Comparison of ENCODE assay signal across 8 mouse cellular contexts in the genomic region with DNA sequence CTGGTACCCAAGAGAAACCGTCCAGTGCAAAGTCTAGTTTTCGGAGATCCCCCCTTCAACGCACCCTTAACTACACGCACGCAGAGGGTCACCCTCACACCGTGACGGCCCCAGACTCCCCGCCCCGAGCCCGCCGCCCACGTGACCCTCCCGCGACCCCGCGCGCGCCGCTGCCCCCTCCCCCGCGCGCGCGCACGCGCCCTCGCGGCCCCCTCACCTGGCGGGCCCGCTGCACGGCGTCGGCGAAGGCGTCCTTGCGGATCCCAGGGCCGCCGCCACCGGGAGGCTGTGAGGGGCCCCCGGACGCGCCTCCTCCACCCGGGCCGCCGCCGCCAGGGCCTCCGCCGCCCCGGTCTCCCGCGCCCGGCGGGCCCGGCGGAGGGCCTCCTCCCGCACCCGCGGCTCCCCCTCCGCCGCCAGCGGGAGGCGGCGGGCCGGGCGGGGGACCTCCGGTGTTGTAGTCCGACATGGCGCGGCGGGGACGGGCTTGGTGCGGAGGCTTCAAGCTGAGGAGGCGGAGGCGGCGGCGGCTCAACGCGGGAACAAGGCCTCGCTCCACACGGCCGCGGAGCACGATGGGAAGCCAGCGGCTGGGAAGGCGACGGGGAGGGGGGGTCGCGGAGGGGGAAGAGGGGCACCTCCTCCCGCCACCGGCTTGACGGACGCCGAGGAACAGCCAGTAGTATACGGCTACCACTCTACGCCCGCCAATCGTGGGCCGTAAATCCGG. TPM values are rescaled to one million over a fixed set of nuclear protein-coding genes. Genes with fewer than 3 reads are reported as not detected.
DNase-seq lines count a peak whose midpoint lies in the region; ATAC-seq and TF ChIP-seq lines count a peak whose summit lies in the region.

A gene (minus strand): TSS at position 592 of the 730 bp plus-strand sequence.

- H3K27ac ChIP-seq in bone marrow, adult 2 months (ENCODE audit: control insufficient read depth, insufficient read depth, low read depth, low read length, poor library complexity), result peak within 1 kb of the TSS; percentile 89
- H3K27ac ChIP-seq in gastrocnemius, adult 2 months, result peak within 1 kb of the TSS; percentile 90
- H3K27ac ChIP-seq in hindbrain, embryonic 14.5 days, result peak within 1 kb of the TSS; percentile 94
- peak within 1 kb of the TSS; percentile 94 for H3K27ac ChIP-seq in midbrain, embryonic 12.5 days (replicated peaks)
- peak within 1 kb of the TSS; percentile 96 for H3K27ac ChIP-seq in testis, adult 2 months (ENCODE audit: control insufficient read depth, insufficient read depth, low read depth, low read length)

- peaks cover 25% of the 10 kb centered on the region for H3K36me3 ChIP-seq in hindbrain, embryonic 14.5 days (replicated peaks; ENCODE audit: control insufficient read depth, insufficient read depth)
- H3K36me3 ChIP-seq in midbrain, embryonic 12.5 days, result peaks cover 31% of the 10 kb centered on the region
- peaks cover 3% of the 10 kb centered on the region; the same call in 1 of the 2 replicates for H3K36me3 ChIP-seq in testis, adult 2 months (ENCODE audit: control insufficient read depth, insufficient read depth, low read length)

- peak; percentile 47; the same call in 1 of the 2 replicates for TF ChIP-seq POLR2A in bone marrow, adult 2 months (IDR thresholded peaks at IDR 0.05; ENCODE audit: borderline replicate concordance, control insufficient read depth, low read depth, low read length)
- TF ChIP-seq POLR2A in testis, adult 2 months (IDR thresholded peaks at IDR 0.05; ENCODE audit: control insufficient read depth, low read depth, low read length), result peak; percentile 53

- H3K27me3 ChIP-seq in hindbrain, embryonic 14.5 days (ENCODE audit: control insufficient read depth, insufficient read depth, low read length), result no peaks in the 10 kb centered on the region
- H3K27me3 ChIP-seq in midbrain, embryonic 12.5 days, result peaks cover 4% of the 10 kb centered on the region; the same call in 1 of the 2 replicates
- H3K27me3 ChIP-seq in testis, adult 2 months (ENCODE audit: control insufficient read depth, insufficient read depth, low read length), result no peaks in the 10 kb centered on the region

- intact Hi-C loops in gastrocnemius, adult 2 months (cut with DNase I), result no loop called here
- intact Hi-C loops in left cerebral cortex, postnatal 4 days (cut with DNase I), result no loop called here

- peak within 1 kb of the TSS; percentile 99 for H3K9ac ChIP-seq in hindbrain, embryonic 14.5 days
- H3K9ac ChIP-seq in midbrain, embryonic 12.5 days (replicated peaks), result peak within 1 kb of the TSS; percentile 100

- peak within 1 kb of the TSS; percentile 90 for H3K4me2 ChIP-seq in hindbrain, embryonic 14.5 days (replicated peaks)
- peak within 1 kb of the TSS; percentile 96 for H3K4me2 ChIP-seq in midbrain, embryonic 12.5 days (replicated peaks)

- no peak for ATAC-seq in hindbrain, embryonic 14.5 days (ENCODE audit: low FRiP score)
- ATAC-seq in midbrain, embryonic 12.5 days (ENCODE audit: low FRiP score, low read depth), result peak; percentile 0; the same call in 1 of the 2 replicates

- no peaks in the 10 kb centered on the region for H3K9me3 ChIP-seq in hindbrain, embryonic 14.5 days (ENCODE audit: control insufficient read depth, low read length)
- H3K9me3 ChIP-seq in midbrain, embryonic 12.5 days, result no peaks in the 10 kb centered on the region

- no peak for TF ChIP-seq CTCF in bone marrow, adult 2 months (IDR thresholded peaks at IDR 0.05; ENCODE audit: control insufficient read depth, insufficient read depth, low read length)
- TF ChIP-seq CTCF in gastrocnemius, adult 2 months (IDR thresholded peaks at IDR 0.05), result no peak
- TF ChIP-seq CTCF in testis, adult 2 months (IDR thresholded peaks at IDR 0.05; ENCODE audit: control insufficient read depth, insufficient read depth, insufficient replicate concordance, low read depth, low read length), result no peak

- peak; percentile 18 to 42 for DNase-seq in left cerebral cortex, adult 18-20 months (ENCODE audit: low spot score in 2 of 2)
- DNase-seq in left cerebral cortex, adult 9 months (ENCODE audit: low spot score in 2 of 2), result no peak
- peak; percentile 59 for DNase-seq in gastrocnemius, adult 2 months
- DNase-seq in hindbrain, embryonic 14.5 days (ENCODE audit: low spot score), result peak; percentile 45
- peak; percentile 99 for DNase-seq in left cerebral cortex, postnatal 4 days

- H3K4me3 ChIP-seq in bone marrow, adult 2 months (replicated peaks; ENCODE audit: control insufficient read depth, low read depth, low read length), result peak within 1 kb of the TSS; percentile 81
- H3K4me3 ChIP-seq in gastrocnemius, adult 2 months, result peak within 1 kb of the TSS; percentile 84
- H3K4me3 ChIP-seq in hindbrain, embryonic 14.5 days (replicated peaks; ENCODE audit: low read length), result peak within 1 kb of the TSS; percentile 95
- peak within 1 kb of the TSS; percentile 99 for H3K4me3 ChIP-seq in midbrain, embryonic 12.5 days
- H3K4me3 ChIP-seq in testis, adult 2 months (ENCODE audit: control insufficient read depth, low read depth, low read length), result peak within 1 kb of the TSS; percentile 96

- peaks cover 1% of the 10 kb centered on the region; the same call in 1 of the 2 replicates for H3K4me1 ChIP-seq in bone marrow, adult 2 months (ENCODE audit: control insufficient read depth, insufficient read depth, low read length)
- H3K4me1 ChIP-seq in hindbrain, embryonic 14.5 days (replicated peaks; ENCODE audit: control insufficient read depth, insufficient read depth, low read length), result peaks cover 22% of the 10 kb centered on the region
- peaks cover 26% of the 10 kb centered on the region for H3K4me1 ChIP-seq in midbrain, embryonic 12.5 days
- peaks cover 18% of the 10 kb centered on the region for H3K4me1 ChIP-seq in testis, adult 2 months (ENCODE audit: control insufficient read depth, insufficient read depth, low read length)

- WGBS in bone marrow, adult 2 months, result 3% methylated on average over 97 of the region's 99 CpGs
- under 1% methylated on average over 84 of the region's 99 CpGs for WGBS in hindbrain, embryonic 14.5 days
- under 1% methylated on average over 75 of the region's 99 CpGs for whole genome bisulfite sequencing in midbrain, embryonic 12.5 days

RNA-seq across cellular contexts. Expression of the gene that starts here (rescaled TPM):
- total RNA-seq in left cerebral cortex, adult 18-20 months (2021), result 100 to 1,000 TPM; 106 to 108 TPM
- polyA plus RNA-seq in bone marrow, adult 2 months (2011; ENCODE audit: insufficient read depth, insufficient read length, low replicate concordance, missing spikeins), result 56.3 and 56.9 TPM in 2 replicates
- total RNA-seq in gastrocnemius, adult 2 months (2021), result 10 to 100 TPM; 26.6 to 30.5 TPM
- 36.0 and 38.1 TPM in 2 replicates for polyA plus RNA-seq in hindbrain, embryonic 14.5 days (2014; fragmentation: Nextera tagmentation; extraction: Ambion mirVana)
- 100 to 1,000 TPM; 140 to 144 TPM for total RNA-seq in left cerebral cortex, postnatal 4 days (2021)
- 62.7 and 85.4 TPM in 2 replicates for polyA plus RNA-seq in midbrain, embryonic 12.5 days (2016; fragmentation: Nextera tagmentation; extraction: Ambion mirVana)
- polyA plus RNA-seq in testis, adult 2 months (2012; rRNA removed), result 45.2 and 45.9 TPM in 2 replicates

Comparison
In these comparisons a context has a peak if more than half of its experiments do, and no peak if none do; other contexts are left out.
1. DNase-seq: peak in left cerebral cortex, adult 18-20 months (2 of 2), gastrocnemius, adult 2 months (single experiment), hindbrain, embryonic 14.5 days (single experiment) and left cerebral cortex, postnatal 4 days (single experiment); none in left cerebral cortex, adult 9 months (0 of 2).
2. Peak in every context shown above with its lines, with median percentiles within 50 percentile points of each other: H3K27ac ChIP-seq and H3K4me3 ChIP-seq.